Mouse (Mus musculus): ENCODE data around the gene Zfp385b. TPM values are rescaled to one million over a fixed set of nuclear protein-coding genes. Genes with fewer than 3 reads are reported as not detected.
"Not testable (repeated sequence)": the region's sequence is repeated elsewhere in the genome, so short reads cannot be mapped to it uniquely, and the experiment has no call there.

The Zfp385b gene
- total RNA-seq, 2 experiments from 2014 or later: not detected

DNA sequence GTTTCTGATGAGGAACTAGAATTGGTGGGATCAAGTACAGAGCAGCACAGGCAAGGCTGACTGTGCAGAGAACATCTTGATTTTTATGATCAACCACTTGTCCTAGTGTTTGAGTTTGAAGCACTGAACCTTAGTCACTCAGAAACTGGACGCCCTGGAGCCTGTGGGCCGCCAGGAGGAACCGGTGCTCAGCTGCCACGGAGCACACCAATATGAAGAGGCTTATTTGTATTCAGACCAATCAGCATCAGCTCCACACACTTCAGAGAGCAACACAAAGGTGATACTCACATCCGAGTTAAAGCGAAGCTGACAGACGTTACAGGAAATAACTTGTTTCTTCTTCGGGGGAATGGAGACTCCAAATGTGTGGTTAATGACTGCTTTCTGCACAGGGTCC is 343.0 kb downstream of the Zfp385b start:
- no peak for ATAC-seq (replicated peaks; ENCODE audit: poor library complexity)

DNA sequence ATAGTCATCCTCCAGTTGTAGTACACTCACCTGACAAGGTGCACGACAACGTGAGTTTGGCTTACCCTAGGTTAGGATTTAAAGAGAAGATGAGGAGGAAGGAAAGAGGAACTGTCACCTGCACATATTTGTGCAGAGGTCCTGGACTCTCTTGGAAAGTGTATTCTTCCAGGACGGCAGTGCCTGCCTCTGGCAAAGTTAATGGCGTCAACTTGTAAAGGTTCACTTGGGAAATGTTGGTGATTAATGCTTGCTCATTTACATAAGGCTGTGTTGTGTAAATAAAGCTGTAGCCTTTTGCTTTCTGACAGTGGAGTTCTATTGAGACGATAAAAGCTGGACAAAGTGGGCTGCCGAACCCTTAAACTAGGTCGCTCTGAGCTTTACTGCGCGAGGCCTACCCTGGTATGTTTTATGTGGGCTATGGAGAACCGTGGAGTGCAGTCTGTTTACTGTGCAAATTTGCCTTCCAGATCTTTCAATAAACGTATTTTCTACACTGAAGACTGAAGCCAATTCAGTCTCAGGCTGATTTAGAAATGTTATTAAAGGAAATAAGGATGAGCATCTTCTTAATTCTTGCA is 347.1 kb downstream of the Zfp385b start:
- ATAC-seq (replicated peaks; ENCODE audit: poor library complexity): no peak

DNA sequence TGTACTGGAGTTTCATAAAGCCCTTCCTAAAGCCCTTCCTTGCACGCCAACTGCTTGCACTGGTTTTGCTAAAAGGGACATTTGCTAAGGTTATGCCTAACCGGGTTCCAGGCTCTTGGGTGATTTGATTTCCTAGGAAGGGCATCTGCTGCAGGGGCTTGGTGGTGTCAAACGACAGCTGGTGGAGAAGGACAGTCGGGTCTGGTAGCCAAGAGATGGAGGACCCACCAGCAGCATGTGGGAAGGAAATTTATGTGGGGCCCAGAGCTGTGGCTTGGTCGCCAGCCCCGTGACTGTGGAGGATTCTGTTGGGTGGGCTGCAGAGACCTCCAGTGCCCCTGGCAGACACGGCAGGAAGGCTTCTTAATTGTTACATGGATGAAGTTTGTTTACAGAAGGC is 348.7 kb downstream of the Zfp385b start:
- no peak for ATAC-seq (replicated peaks; ENCODE audit: poor library complexity)

DNA sequence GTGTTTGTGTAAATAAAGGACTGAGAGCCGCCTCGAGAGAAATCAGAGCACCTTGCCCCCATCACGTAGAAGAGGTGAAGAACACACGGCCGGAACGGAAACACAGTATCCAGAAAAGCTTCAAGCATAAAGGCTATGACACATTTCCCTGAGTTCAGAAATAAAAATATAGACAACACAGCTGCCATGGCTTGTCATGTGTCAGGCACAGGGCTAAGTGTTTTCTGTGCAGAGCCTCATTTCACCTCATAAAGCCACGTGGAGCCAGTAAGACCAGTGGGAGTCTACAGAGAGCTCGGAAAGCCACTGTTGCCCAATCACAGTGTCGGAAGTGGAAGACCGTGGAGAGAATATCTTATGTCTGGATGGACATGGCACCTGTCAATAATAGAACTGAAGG is 358.0 kb downstream of the Zfp385b start:
- no peak for ATAC-seq (replicated peaks; ENCODE audit: poor library complexity)

DNA sequence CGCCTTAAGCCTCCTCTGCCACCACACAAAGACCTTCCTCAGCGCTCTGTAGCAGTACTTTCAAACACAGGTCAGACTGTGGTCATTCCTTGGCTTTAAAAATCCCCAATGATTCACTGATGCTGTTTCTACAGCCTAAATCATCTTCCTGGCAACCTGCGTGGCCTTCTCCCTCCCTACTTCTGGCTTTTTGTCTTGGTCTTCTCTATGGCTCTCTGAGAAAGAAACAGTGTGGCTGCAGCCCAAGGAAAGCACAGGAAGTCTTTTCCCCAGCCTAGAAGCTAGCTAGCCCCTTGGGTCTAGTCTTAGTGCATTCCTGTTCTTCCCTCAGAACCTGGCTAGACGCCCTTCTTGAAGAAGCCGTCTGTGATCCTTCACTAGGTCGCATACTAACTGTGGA is 359.4 kb downstream of the Zfp385b start:
- no peak for ATAC-seq (replicated peaks; ENCODE audit: poor library complexity)

DNA sequence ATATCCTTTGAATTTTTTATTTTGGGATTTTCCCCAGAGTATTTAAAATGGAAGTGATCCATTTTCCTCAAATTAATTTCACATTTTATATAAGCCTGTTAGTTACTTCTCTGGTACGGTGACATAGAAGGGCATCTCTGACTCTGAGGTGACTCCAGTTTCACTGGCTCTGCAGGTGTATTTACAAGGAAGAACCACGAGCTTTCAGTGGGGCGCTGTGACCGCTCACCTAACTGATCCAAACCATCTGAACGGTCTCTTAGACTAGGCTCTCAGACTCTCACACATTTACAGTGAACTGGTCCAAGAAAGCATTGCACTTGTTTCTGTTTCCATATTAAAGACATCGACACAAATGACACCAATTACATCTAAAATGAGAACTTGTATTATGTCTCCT is 361.0 kb downstream of the Zfp385b start:
- ATAC-seq (replicated peaks; ENCODE audit: poor library complexity): no peak

DNA sequence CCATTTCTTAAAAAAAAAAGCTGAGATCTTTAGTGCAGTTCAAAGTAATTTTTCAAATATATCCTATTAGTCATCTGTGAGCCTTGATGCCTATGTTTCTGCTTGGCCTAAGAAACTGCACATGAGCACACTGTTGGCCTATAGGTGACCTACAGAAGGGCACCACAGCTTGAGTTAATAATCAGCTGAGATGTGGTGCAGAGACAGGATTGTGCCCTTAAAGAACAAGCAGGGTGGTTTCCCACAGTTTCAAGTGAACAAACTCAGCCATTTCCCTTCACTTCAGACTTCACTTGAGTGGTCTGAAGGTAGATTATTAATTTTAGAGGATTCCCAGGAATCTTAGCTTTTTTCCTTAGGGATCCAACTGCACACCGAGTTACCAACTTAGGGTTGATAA is 362.3 kb downstream of the Zfp385b start:
- no peak for ATAC-seq (replicated peaks; ENCODE audit: poor library complexity)

DNA sequence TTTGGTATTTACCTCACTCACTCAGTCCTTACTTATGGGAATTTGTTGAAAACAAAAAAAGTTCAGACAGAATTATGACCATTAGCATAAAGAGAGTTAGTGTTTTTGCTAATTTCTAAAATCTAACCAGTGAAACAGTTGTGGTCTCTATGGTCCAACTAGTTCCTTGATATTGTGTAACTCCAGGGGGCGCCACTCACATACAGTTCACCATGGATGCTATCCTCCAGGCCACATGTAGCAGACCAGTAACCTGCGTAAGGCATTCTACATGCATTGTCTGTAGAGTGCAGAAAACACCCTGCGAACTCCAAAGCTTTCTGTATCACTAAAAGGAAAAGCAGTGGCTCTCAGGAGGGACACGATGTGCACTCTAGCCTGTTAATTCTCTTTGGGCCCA is 362.8 kb downstream of the Zfp385b start:
- peak; percentile 75 for ATAC-seq (replicated peaks; ENCODE audit: poor library complexity)

DNA sequence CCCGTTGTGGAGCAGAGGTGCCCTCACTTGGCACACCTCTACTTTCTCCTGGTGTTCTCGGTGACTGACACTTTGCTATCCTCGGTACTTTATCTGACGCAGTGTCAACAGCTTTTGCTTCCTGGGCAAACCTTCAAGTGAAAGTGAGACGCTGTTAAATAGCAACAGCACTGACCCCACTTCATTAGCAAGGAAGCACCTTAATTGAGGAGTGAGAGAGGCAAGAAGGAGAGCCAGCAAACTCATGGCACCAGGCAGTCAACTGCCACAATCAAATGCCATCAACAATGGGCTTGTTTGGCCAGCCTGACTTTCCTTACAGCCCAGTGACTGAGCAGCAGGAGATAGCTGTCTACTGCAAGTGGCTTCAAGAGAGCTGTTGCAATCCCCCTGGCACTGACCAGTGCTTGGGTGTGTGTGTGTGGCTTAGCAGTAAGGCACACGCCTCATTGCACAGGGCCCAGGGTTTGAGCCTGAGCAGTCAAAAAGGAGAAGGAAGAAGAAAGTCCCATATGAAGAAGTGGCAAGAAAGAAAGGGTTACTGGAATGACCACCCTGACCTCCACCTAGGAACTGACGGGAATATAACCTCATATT is 365.0 kb downstream of the Zfp385b start:
- peak; percentile 71 for ATAC-seq (replicated peaks; ENCODE audit: poor library complexity)

DNA sequence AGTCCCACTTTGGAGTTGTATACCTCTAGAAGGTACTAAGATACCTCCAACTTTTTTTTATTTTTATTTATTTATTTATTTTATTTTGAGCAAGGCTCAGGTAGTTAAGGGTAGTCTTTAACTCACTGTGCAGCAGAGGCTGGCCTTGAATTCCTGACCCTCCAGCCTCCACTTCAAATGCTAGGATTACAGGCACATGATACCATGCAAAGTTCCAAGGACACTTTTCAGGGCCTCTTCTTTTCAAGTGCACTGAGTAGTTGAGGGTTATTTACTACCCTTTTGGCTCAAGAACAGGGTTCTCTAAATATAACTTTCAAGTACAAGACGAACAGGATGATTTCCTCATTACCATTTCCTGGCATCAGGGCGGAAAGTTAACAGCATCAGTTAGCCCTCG is 365.7 kb downstream of the Zfp385b start:
- no peak for ATAC-seq (replicated peaks; ENCODE audit: poor library complexity)

DNA sequence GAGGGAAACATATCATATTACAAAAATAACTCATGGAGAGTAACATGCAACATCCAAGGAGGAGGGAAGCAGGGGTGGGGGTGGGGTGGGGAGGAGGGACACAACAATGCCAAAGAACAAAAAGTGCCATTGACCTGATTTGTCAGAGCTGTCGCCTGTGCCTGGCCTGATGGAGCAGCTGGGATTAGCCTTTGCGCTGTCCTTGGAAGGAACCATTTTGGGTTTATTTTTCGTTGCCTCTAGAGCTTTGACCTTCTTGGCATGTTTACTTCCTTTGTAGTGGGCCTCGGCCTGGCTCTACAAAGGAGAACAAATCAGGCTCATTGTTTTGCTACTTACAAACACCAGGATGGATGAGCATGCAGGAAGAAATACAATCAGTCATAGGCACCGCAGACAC is 369.4 kb downstream of the Zfp385b start:
- not testable (repeated sequence) for ATAC-seq (replicated peaks; ENCODE audit: poor library complexity)

DNA sequence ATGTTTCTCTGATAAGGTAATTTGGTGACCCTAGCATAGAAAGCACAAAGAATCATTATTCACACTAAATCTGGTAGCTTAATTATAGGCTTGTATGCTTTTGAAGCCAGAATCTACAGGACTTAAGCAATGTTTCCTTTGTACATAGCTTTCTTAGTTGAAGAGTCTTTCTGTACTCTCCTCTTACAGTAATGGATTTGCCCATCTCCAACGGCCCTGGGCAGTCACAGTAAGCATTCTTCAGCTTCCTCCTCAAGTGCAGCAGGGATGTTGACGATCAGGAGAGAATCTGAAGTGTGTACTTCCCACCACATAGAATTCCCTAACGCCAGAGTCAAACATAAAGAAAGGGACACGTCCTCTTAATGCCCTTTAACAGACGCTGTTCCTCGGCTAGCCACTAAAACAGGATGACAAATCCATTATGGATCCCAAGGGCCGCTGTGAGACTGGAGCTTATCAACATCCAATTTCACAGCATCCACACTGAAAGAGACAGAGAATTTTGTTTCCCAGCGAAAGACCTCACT is 370.4 kb downstream of the Zfp385b start:
- no peak for ATAC-seq (replicated peaks; ENCODE audit: poor library complexity)

DNA sequence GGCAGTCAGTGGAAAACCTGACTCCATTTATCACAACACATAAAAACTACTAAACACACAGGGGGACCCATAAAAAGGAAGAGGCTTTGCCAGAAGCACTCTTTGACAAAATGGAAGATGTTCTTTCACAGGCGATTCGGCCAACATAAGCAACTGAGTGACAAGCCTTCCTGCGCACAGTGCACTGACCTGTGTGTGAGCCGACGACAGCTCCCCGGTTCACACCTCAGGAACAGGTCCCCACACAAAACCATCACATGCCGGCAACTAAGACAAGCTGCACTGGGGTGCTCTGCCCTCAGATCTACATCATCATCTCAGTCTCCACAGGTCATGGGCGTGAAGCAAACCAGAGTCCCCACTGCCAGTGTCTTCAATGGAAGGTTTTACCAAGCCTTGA is 375.2 kb downstream of the Zfp385b start:
- ATAC-seq (replicated peaks; ENCODE audit: poor library complexity): no peak

DNA sequence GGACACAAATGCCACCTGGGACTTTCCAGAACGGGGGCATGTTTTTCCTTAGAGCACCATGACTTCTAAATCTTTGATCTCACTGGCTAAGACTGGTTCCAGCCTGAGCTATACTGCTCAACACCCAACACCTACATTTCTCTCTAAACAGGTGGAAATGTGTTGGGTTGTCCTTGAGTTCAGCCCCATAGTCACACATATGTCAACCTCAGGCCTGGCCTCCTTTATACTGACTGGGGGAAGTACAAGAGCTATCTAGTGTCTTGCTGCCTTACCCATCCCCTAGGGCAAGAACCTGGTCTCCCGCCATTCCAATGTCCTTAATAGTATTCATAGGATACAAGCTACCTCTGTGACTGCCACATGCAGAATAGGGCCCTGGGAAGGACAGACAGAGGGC is 378.8 kb downstream of the Zfp385b start:
- no peak for ATAC-seq (replicated peaks; ENCODE audit: poor library complexity)

DNA sequence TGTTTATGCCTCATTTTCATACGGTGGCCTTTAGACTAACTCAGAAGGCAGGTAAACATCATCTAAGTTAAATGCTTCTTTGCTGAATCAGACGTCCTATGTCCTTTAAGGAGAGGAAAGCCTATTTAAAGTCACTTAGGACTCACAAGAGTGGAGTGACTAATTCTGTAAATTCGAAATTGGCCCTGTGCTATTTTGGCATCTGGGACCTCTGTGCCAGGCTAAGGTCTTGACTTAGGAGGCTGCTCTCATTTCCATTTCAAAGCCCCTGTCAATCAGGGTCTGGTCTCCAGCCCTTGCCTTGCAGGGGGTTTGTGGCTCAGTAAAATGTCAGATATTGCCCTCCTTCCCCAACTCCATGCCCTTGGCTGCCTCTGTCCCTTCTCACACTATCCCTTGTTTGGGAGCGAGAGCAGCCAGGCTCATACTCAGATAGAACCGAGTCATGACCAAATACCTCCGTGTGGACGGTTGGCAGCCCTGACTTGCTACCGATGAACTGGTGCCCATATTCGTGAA is 383.1 kb downstream of the Zfp385b start:
- ATAC-seq (replicated peaks; ENCODE audit: poor library complexity): no peak

DNA sequence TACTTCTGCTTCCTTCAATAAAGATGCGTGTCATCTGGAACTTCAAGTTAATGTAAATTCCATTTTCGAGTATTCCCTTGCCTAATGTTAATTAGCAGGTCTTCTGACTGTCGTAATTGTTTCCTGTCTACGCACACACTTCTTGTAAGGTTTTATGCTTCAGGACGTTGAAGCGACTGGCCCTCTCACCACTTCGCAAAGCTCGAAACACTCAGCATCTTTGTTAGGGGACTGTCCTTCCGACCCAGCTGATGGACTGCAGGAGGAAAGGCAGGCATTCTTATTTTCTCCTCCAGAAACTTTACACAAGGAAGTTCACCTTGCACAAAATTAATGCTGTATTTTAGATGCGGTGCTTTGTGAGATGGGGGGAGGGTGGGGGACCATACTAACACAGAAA is 400.0 kb downstream of the Zfp385b start:
- no peak for ATAC-seq (replicated peaks; ENCODE audit: poor library complexity)

DNA sequence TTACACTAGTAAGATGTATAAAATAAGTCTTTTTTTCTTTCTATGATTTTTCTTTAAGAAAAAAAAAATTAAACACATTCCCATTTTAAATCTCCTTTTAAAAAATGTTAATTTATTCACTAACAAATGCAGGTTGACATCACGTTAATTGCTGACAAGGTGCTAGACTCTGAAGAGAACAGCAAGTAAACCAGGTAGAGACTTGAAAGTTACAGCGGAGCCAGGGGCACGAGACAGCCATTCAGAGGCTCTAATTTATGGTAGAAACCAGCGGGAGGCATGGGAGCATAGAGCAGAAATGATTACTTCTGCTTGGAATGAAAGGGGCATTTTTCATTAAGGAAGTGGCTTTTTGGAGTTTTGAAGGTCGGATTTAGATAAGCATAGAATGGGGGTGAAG is 401.4 kb downstream of the Zfp385b start:
- no peak for ATAC-seq (replicated peaks; ENCODE audit: poor library complexity)

DNA sequence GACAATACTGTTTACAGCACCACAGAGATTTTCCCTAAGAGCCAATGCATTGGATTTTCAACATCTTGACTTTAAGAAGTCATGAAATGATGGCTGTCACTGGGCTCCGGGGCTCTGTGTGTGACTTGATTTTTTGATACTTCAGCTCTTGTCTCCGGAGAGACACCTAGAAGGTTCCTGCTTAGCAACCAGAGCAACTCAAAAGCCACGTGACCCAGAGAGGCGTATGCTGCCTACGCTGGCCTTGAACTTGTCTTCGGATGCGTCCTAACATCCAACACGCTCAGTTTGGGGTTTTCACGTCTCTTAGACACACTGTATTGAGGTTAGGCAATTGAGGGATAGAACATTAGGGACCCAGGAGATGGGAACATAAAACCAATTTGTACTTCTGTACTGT is 407.3 kb downstream of the Zfp385b start:
- no peak for ATAC-seq (replicated peaks; ENCODE audit: poor library complexity)

DNA sequence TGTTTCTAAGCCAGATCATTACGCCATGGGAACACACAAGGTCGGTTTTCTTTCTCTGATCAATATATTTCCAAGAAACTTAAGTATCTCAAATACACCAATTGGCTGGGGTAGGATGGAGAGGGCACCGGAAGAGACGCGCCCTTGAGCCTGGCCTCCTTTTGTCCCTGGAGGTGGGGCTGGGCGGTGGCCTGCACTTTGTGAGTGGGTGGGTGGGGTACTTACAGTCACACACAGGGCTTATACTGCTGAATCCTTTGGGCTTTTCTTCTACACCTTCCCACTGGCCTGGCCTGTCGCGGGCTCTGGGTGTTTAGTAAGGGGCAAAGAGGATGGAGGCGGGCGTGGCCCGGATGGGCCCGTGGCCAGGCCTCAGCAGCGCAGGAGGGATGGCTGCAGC is 407.8 kb downstream of the Zfp385b start:
- ATAC-seq (replicated peaks; ENCODE audit: poor library complexity): no peak

DNA sequence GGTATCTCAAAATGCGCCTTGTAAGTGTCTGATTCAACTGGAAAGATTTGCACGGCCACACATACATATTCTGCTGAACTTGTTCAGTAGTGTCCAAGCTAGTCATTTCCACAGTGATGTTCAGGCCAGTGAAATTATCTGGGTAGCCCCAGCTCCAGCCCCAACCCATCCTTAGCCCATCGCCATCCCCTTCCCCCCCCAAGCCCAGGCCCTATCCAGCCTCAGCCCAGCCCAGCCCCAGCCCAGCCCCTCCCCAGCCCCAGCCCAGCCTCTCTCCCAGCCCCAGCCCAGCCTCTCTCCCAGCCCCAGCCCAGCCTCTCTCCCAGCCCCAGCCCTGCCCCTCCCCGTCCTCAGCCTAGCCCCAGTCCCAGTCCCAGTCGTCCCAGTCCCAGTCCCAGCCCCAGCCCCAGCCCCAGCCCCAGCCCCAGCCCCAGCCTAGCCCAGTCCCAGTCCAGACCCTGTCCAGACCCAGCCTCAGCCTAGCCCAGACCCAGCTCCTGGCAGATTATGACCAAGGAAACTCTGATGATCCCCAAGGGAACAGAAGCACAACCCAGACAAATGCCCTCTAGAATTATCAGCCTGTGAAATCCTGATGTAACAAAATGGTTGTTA is 409.8 kb downstream of the Zfp385b start:
- no peak for ATAC-seq (replicated peaks; ENCODE audit: poor library complexity)

DNA sequence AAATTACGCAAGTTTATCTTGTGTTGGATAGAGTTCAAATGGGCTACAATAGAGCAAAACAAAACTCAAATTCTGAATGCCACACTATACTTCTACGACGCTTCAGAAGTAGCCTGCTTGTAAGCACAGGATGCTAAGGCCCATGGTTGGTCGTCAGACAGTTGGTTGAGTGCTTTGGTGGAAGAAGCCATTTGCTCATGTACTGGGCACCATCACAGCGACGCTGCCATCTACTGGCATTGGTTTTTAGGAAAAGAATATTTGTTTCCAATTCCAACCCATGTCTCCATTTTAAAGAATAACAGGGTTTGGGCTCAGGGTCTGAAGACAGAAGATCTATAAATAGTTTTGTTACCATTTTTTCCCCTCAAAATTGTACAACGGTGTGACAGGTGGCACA is 410.5 kb downstream of the Zfp385b start:
- no peak for ATAC-seq (replicated peaks; ENCODE audit: poor library complexity)

DNA sequence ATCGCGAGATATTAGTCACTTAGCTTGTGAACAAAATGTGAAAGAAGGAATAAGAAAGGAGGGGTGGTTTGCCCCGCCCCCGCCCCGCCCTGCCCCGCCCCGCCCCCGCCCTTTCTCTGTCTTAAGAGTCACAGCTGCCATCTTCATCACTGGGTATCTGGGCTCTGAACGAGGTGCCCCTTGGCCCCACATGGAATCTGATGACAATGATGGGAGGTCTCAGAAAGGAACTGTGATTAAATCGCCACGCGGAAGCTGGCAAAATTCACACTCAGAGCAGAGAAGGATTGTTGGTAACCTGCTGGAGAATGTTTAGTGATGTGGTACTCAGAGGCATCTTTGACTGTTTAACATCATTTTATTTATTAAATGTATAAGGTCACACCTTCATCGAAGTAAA is 417.1 kb downstream of the Zfp385b start:
- no peak for ATAC-seq (replicated peaks; ENCODE audit: poor library complexity)
